Mouse (Mus musculus) midbrain, embryonic 13.5 days (tissue): Measurements from ENCODE around the gene Gck. TPM values are rescaled to one million over a fixed set of nuclear protein-coding genes. Genes with fewer than 3 reads are reported as not detected.

ENCODE experiments used
- polyA plus RNA-seq: library from polyadenylated mRNA; unstranded; fragments of >200 nt; fragmentation: Nextera tagmentation; extraction: Ambion mirVana; gene quantifications from 2 replicates; pipeline ENCODE4 v1.2.1, GENCODE M21; 2015

The Gck gene
- polyA plus RNA-seq, 1 experiment from 2014 or later: 6.1 TPM

Other genes with a start within 250 kb of the Gck start
- gene Mrps24, start 234.4 kb downstream of the Gck start, polyA plus RNA-seq: 160 and 177 TPM in 2 replicates
- 24.9 and 26.5 TPM in 2 replicates for gene Urgcp, start 187.7 kb downstream of the Gck start, polyA plus RNA-seq
- gene Dbnl, start 161.6 kb downstream of the Gck start, polyA plus RNA-seq: 151 and 155 TPM in 2 replicates
- gene Pgam2, start 146.3 kb downstream of the Gck start, polyA plus RNA-seq: 2.3 and 2.6 TPM in 2 replicates
- gene Polm, start 112.1 kb downstream of the Gck start, polyA plus RNA-seq: 6.5 and 8.2 TPM in 2 replicates
- gene Aebp1, start 88.1 kb downstream of the Gck start, polyA plus RNA-seq: 9.4 and 10.6 TPM in 2 replicates
- gene Pold2, start 71.8 kb downstream of the Gck start, polyA plus RNA-seq: 55.4 and 63.0 TPM in 2 replicates
- 0.39 and 0.50 TPM in 2 replicates for gene Myl7, start 51.3 kb downstream of the Gck start, polyA plus RNA-seq
- gene Ykt6, start 5.6 kb upstream of the Gck start, polyA plus RNA-seq: 78.8 and 84.0 TPM in 2 replicates
- gene Camk2b, start 116.3 kb upstream of the Gck start, polyA plus RNA-seq: 45.6 and 47.0 TPM in 2 replicates
- 0.59 and 1.0 TPM in 2 replicates for gene A730071L15Rik, start 249.9 kb upstream of the Gck start, polyA plus RNA-seq